Mouse (Mus musculus): ENCODE data around the gene Asb11.

Asb11 gene

DNA sequence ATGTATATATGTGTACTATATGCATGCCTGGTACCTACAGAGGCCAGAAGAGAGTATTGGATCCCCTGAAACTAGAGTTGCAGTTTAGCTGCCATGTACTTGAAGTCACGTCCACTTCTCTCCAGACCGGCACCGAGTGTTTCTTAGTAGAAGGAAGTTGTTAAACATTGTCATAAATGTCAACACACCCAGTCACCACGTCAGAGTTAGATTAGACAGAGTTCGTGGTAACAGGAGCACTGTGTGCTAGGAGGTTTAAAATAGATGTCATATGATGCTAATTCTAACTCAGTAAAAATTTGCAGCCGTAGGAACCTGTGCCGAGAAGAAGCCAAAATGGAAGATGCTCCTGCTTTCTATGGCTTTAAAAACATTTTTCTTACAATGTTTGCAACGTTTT is at the start of gene Asb11:
Asb11 (plus strand) TSS at position 286 of the 400 bp plus-strand sequence.
- DNase-seq (ENCODE audit: low read depth, low spot score): no peak

DNA sequence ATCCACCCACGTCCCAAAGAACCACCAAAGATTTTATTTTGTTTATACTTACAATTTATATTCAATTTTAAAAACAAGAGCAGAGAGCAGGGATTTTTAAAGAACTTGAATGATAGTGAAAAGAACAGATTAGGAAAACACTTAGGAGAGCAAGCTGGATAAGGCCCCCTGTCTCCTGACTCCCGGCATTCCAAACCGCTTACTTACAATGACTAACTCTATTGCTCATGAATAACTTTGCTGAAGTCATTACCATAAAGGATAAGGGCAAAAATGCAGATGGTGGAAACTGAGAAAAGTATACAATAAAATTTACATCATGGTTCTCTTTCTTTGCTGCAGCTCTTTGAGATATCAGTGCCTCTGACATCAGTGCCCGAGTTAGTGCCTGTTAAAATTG is 42.7 kb upstream of the Asb11 start:
- DNase-seq (ENCODE audit: low read depth, low spot score): no peak

GRCm38 (mm10) chrX:164398456-164398855 is 38.3 kb upstream of the Asb11 start:
- DNase-seq (ENCODE audit: low read depth, low spot score): peak; percentile 53

GRCm38 (mm10) chrX:164405080-164405649 is 31.6 kb upstream of the Asb11 start:
- no peak for DNase-seq (ENCODE audit: low read depth, low spot score)

- peak; percentile 51 for DNase-seq (ENCODE audit: low read depth, low spot score)
Observed at GRCm38 (mm10) chrX:164406133-164407022, 30.4 kb upstream of the Asb11 start.

DNA sequence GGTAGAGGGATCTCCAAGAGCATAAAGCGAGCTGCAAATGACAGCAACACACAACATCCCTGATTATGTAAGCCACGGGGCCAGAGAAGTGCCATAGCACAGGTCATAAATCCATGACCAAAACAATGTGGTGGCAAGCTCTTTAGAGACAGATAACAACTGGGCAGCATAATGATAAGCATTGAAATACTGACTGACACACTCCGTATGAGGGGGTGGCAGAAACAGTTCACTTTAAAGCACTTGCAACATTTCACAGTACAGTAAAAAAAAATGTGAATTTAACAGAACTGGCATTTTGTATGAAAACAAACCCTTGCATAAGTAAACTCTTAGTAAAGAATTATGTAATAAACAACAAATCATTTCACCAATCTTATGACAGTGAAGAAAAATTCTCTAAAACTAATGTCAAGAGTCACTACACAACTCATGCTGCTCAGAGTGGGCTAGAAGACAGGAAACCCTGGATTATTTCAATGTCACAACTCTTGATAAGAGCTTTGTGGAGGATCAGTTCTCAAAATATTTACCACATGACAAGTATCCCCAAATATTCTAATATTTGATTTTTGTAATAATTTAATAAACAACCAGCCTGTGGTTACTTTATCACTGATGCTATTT is 28.4 kb upstream of the Asb11 start:
- no peak for DNase-seq (ENCODE audit: low read depth, low spot score)

DNA sequence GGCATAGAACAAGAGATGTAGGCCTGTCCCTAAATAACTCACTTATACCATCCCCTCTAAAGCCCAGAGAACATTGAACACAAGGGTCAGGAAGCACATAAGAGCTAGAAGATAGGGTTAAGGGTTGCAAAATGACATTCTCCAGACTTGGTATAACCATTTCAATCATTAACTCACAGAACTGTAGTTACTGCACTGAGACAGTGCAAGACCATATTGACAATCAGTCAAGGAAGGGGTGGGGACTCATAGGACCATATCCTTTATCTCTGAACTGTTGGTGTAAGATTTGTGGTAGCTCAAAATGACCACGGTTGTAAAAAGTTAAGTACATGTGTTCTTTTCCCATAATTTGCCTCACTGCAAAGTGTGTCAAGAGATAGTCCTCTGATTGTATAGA is 26.2 kb upstream of the Asb11 start:
- no peak for DNase-seq (ENCODE audit: low read depth, low spot score)

DNA sequence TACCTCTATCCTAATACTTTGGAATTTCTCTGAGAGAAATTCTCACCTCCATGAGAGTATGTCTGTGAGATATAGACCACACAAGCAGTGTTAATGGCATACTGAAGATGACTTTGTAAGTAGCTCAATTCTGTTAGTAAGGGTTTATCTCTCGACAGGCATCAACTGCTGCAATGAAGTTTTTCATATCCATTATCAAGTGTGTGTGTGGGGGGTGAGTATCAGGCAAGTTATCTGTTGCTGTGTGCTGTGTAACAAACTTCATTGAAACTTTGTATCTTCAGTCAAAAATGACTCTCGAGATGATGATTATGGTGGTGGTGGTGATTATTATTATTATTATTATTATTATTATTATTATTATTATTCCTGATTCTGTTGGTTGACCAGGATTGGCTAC is 20.0 kb upstream of the Asb11 start:
- no peak for DNase-seq (ENCODE audit: low read depth, low spot score)

DNA sequence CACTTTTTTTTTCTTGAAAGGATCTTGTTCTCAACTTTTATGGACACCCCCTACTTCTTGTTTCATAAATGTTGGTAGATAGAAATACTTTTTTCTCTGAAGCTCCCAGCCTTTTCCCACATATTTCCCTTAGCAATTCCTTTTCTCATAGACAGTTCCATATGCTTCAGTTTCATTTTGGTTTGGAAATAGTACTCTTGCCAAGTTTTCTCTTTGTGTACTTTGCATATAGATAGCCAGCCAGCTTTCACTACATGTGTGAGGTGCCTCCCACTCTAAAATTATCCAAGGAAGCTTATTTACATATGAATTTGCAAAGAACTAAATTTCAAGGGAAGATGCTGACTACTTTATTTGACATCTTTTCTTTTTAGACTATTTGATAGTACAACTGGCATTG is 18.8 kb upstream of the Asb11 start:
- no peak for DNase-seq (ENCODE audit: low read depth, low spot score)

DNA sequence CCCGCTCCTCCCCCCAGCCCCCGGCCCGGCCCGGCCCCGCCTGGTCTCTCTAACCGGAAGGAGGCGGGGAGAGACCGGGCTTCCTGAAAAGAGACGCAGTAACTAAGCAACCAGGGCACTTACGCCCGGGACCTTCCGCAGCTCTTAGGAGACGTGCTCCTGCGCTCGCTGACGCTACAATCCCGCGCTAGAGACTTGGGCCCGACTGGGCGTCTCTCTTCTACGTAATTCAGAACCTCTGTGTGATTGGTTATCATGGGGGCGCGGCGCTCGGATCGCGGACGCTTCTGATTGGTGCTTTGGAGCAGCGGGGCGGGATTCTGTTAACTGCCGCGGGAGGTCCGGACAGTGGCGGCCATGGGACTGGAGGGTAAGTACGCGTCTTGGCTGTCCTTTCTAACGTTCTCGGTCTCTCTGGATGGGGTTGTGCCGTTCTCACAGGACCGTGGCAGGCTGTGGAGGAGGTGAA is 17.3 kb upstream of the Asb11 start, which contains the start of gene Piga:
Piga (plus strand) TSS at position 317 of the 469 bp plus-strand sequence.
- DNase-seq (ENCODE audit: low read depth, low spot score): peak; percentile 95

- no peak for DNase-seq (ENCODE audit: low read depth, low spot score)
Observed at GRCm38 (mm10) chrX:164419955-164420354, 16.8 kb upstream of the Asb11 start.

DNA sequence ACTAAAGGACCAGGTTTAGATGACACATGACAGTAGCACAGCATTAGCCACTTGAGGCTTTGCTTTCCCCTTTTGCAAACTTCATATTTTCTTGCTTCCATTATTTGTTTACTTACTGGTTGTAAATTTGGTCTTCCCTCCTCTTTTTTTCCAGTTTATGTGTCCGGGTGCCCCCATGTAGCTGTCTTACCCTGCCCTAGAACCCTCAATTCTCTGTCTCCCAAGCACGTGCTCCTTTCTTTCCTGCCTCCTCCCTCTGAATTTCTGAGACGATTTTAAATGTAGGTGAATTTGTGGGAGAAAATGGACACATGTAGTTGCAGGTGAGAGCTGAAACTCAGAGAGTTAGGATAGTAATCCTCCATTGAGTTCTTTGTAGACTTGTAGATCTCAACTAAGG is 16.3 kb upstream of the Asb11 start:
- no peak for DNase-seq (ENCODE audit: low read depth, low spot score)

DNA sequence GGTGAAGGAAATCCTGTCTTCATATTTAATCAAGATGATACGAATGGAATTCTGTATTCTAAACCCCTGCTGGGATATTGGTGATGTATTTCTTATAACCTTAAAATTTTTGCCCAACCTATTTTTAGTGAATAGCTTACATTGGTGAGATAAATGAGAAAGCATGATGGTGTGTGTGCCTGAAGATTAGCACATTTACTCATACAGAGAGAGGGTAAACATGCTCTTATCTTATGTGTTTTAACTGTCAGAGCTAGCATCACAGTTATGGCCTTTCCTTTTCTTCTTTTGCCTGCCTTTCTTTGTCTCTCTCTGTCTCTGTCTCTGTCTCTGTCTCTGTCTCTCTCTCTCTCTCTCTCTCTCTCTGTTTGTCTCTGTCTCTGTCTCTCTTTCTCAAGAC is 12.0 kb upstream of the Asb11 start:
- DNase-seq (ENCODE audit: low read depth, low spot score): no peak

GRCm38 (mm10) chrX:164427295-164427694 is 9.5 kb upstream of the Asb11 start:
- DNase-seq (ENCODE audit: low read depth, low spot score): no peak

DNA sequence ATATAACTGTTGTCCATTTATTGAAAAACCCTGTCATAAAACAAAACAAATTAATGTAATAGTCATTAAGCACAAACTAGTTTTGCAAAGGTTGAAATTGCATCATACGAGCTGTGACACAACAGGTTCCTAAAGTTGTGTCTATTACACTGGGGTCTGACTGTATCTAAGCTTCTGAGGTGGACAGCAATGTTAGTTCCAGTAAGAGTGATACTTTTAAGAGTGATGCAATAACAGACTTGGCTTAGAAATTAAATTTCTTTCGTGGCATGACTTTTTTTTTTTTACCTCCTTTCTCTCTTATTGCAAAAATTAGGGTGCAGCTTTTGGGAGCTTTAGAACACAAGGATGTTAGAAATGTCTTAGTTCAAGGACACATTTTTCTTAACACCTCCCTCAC is 8.6 kb upstream of the Asb11 start:
- no peak for DNase-seq (ENCODE audit: low read depth, low spot score)

- DNase-seq (ENCODE audit: low read depth, low spot score): no peak
Observed at GRCm38 (mm10) chrX:164430621-164431020, 6.2 kb upstream of the Asb11 start.

- DNase-seq (ENCODE audit: low read depth, low spot score): no peak
Observed at GRCm38 (mm10) chrX:164431133-164431532, 5.7 kb upstream of the Asb11 start.

DNA sequence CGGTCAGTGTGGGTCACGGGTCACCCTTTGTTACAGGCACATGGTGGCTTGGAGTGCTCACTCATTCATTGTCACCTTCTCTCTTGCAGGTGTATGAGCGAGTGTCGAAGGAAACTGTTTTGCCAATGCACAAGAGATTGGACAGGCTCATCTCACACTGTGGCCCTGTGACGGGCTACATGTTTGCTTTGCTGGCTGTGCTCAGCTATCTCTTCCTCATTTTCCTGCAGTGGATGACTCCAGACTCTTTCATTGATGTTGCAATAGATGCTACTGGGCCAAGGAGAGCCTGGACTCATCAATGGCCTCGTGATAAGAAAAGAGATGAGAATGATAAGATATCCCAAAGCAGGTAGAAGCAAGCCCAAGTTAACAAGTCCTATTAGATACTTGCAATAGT is 5.3 kb upstream of the Asb11 start:
- no peak for DNase-seq (ENCODE audit: low read depth, low spot score)

GRCm38 (mm10) chrX:164432682-164433081 is 4.1 kb upstream of the Asb11 start:
- DNase-seq (ENCODE audit: low read depth, low spot score): no peak

GRCm38 (mm10) chrX:164439462-164439861 is 2.7 kb downstream of the Asb11 start:
- DNase-seq (ENCODE audit: low read depth, low spot score): no peak

- DNase-seq (ENCODE audit: low read depth, low spot score): no peak
Observed at GRCm38 (mm10) chrX:164440140-164440539, 3.3 kb downstream of the Asb11 start.

GRCm38 (mm10) chrX:164440703-164441102 is 3.9 kb downstream of the Asb11 start:
- no peak for DNase-seq (ENCODE audit: low read depth, low spot score)

GRCm38 (mm10) chrX:164441306-164441705 is 4.5 kb downstream of the Asb11 start:
- no peak for DNase-seq (ENCODE audit: low read depth, low spot score)
